Mouse (Mus musculus) urinary bladder, postnatal 14 days (tissue): ENCODE results near the gene Mtif3.
A peak's percentile ranks its signal among the peaks of the same experiment; 100 is the strongest.
"Not testable (repeated sequence)": the region's sequence is repeated elsewhere in the genome, so short reads cannot be mapped to it uniquely, and the experiment has no call there.

Experiments used
- DNase-seq: peaks from one replicate; pipeline ENCODE4 v3.0.0; 2021; ENCODE audit warnings: low spot score

Mtif3 gene

GRCm38 (mm10) chr5:146948508-146949088 is 15.0 kb downstream of the Mtif3 start, which contains the start of gene Gtf3a:
Gene Gtf3a (plus strand): TSS chr5:146948657.
- DNase-seq = peak; percentile 77

GRCm38 (mm10) chr5:146948041-146948507 is 15.5 kb downstream of the Mtif3 start:
- DNase-seq = no peak

- no peak for DNase-seq
Measured at GRCm38 (mm10) chr5:146947497-146947896, 16.1 kb downstream of the Mtif3 start.

GRCm38 (mm10) chr5:146946682-146947081 is 16.9 kb downstream of the Mtif3 start:
- no peak for DNase-seq

- no peak for DNase-seq
Measured at GRCm38 (mm10) chr5:146944568-146944967, 19.0 kb downstream of the Mtif3 start.

- DNase-seq = no peak
Measured at GRCm38 (mm10) chr5:146942965-146943364, 20.6 kb downstream of the Mtif3 start.

GRCm38 (mm10) chr5:146941939-146942338 is 21.7 kb downstream of the Mtif3 start:
- DNase-seq = not testable (repeated sequence)

- no peak for DNase-seq
Measured at GRCm38 (mm10) chr5:146940219-146940618, 23.4 kb downstream of the Mtif3 start.

- no peak for DNase-seq
Measured at GRCm38 (mm10) chr5:146939109-146939796, 24.3 kb downstream of the Mtif3 start.

GRCm38 (mm10) chr5:146937541-146938503 is 25.8 kb downstream of the Mtif3 start:
- DNase-seq = no peak

- DNase-seq = no peak
Measured at GRCm38 (mm10) chr5:146933466-146933865, 30.1 kb downstream of the Mtif3 start.

GRCm38 (mm10) chr5:146931904-146932553 is 31.6 kb downstream of the Mtif3 start:
- no peak for DNase-seq

- DNase-seq = no peak
Measured at GRCm38 (mm10) chr5:146931422-146931821, 32.2 kb downstream of the Mtif3 start.

GRCm38 (mm10) chr5:146926673-146927072 is 36.9 kb downstream of the Mtif3 start:
- DNase-seq = no peak

- no peak for DNase-seq
Measured at GRCm38 (mm10) chr5:146923547-146923946, 40.1 kb downstream of the Mtif3 start.

- no peak for DNase-seq
Measured at GRCm38 (mm10) chr5:146921224-146921623, 42.4 kb downstream of the Mtif3 start.

GRCm38 (mm10) chr5:146920314-146921161 is 43.1 kb downstream of the Mtif3 start:
- DNase-seq = no peak

- no peak for DNase-seq
Measured at GRCm38 (mm10) chr5:146919874-146920273, 43.7 kb downstream of the Mtif3 start.

GRCm38 (mm10) chr5:146917357-146917756 is 46.2 kb downstream of the Mtif3 start:
- not testable (repeated sequence) for DNase-seq

- DNase-seq = no peak
Measured at GRCm38 (mm10) chr5:146916806-146917205, 46.8 kb downstream of the Mtif3 start.

GRCm38 (mm10) chr5:146916273-146916672 is 47.3 kb downstream of the Mtif3 start:
- no peak for DNase-seq
